Mouse (Mus musculus): Measurements from ENCODE around the gene Tbx15. TPM values are rescaled to one million over a fixed set of nuclear protein-coding genes. Genes with fewer than 3 reads are reported as not detected.
A peak's percentile ranks its signal among the peaks of the same experiment; 100 is the strongest.

Tbx15 gene
- polyA plus RNA-seq, 1 experiment, result not detected

GRCm38 (mm10) chr3:99254559-99255151, 14.5 kb downstream of the Tbx15 start:
- Histone ChIP-seq H3K4me1 (peaks cover 26% of the 10 kb centered on the region), H3K4me3 (replicated peaks) (peak overlapping the region; percentile 67), H3K9me3 (peaks cover 18% of the 10 kb centered on the region; the same call in 1 of the 2 replicates), H3K36me3 (replicated peaks; ENCODE audit: low read length) (no peaks in the 10 kb centered on the region), H3K27me3 (replicated peaks) (peaks cover 97% of the 10 kb centered on the region)
- no peak for TF ChIP-seq GATA1 (IDR thresholded peaks at IDR 0.05; ENCODE audit: borderline replicate concordance, low read length)
- TF ChIP-seq FLI1 (IDR thresholded peaks at IDR 0.05; ENCODE audit: low read length), result no peak

DNA sequence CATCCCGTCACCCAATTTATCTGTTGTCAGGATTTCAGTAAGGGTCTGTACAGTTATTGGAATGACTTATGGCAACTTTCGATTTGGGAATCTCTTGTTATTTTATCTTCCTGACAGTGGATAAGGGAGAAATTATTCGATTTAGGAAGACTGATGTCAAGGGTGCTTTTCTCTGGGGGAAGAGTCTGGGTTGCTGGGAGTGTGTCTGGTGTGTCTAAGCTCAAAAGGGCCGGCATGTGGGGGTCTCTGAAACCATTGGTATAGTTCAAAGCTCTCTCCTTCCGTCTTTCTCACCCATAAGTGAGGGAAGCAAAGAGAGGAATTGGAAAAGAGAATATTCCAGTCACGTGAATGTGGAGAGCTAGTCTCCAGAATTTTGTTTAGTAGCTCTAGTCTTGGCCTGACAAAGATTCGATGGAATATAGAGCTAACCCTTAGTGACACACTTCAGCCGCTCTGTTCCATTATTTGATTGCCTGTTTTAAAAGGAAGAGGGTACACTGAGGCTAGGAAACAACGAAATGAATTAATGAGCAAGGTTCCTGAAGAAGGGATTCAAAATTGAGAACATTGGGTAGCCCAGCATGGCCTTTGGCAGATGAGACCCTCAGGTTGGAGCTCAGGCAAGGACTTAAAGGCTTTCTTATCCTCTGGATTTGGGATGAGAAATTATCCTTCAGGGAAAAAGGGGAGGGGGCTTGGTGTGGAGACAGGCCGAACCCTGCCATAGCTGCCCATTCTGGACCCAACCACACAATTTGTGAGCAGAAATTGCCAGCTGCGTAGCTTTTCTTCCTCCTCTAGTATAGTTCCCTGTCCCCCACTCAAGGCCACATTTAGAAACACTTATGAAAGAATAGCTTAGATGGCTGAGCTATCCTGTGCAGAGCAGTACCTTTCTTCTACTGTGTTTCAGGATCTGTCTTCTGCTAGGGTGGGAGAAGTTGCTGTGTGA, 15.5 kb downstream of the Tbx15 start:
- H3K9me3 ChIP-seq, result peaks cover 18% of the 10 kb centered on the region; the same call in 1 of the 2 replicates
- TF ChIP-seq GATA1 (IDR thresholded peaks at IDR 0.05; ENCODE audit: borderline replicate concordance, low read length), result no peak
- TF ChIP-seq FLI1 (IDR thresholded peaks at IDR 0.05; ENCODE audit: low read length), result no peak
- H3K36me3 ChIP-seq (replicated peaks; ENCODE audit: low read length), result no peaks in the 10 kb centered on the region
- H3K4me1 ChIP-seq, result peaks cover 26% of the 10 kb centered on the region
- no peak overlapping the region for H3K4me3 ChIP-seq (replicated peaks)
- H3K27me3 ChIP-seq (replicated peaks), result peaks cover 94% of the 10 kb centered on the region

GRCm38 (mm10) chr3:99256366-99256750, 16.2 kb downstream of the Tbx15 start:
- Histone ChIP-seq H3K9me3 (peaks cover 21% of the 10 kb centered on the region), H3K36me3 (replicated peaks; ENCODE audit: low read length) (no peaks in the 10 kb centered on the region), H3K4me1 (peaks cover 26% of the 10 kb centered on the region), H3K4me3 (replicated peaks) (no peak overlapping the region), H3K27me3 (replicated peaks) (peaks cover 93% of the 10 kb centered on the region)
- TF ChIP-seq GATA1 (IDR thresholded peaks at IDR 0.05; ENCODE audit: borderline replicate concordance, low read length) (no peak), FLI1 (IDR thresholded peaks at IDR 0.05; ENCODE audit: low read length) (no peak)

- no peak for TF ChIP-seq FLI1 (IDR thresholded peaks at IDR 0.05; ENCODE audit: low read length)
- TF ChIP-seq GATA1 (IDR thresholded peaks at IDR 0.05; ENCODE audit: borderline replicate concordance, low read length), result no peak
Measured at GRCm38 (mm10) chr3:99256766-99257165, 16.6 kb downstream of the Tbx15 start.

GRCm38 (mm10) chr3:99257586-99258577, 17.7 kb downstream of the Tbx15 start:
- H3K4me3 ChIP-seq (replicated peaks), result no peak overlapping the region
- H3K36me3 ChIP-seq (replicated peaks; ENCODE audit: low read length), result no peaks in the 10 kb centered on the region
- peaks cover 94% of the 10 kb centered on the region for H3K27me3 ChIP-seq (replicated peaks)
- TF ChIP-seq GATA1 (IDR thresholded peaks at IDR 0.05; ENCODE audit: borderline replicate concordance, low read length) (no peak), FLI1 (IDR thresholded peaks at IDR 0.05; ENCODE audit: low read length) (no peak)
- peaks cover 25% of the 10 kb centered on the region for H3K4me1 ChIP-seq
- H3K9me3 ChIP-seq, result peaks cover 22% of the 10 kb centered on the region

More at GRCm38 (mm10) chr3:99256766-99257165, 16.6 kb downstream of the Tbx15 start:
- Histone ChIP-seq H3K9me3 (peaks cover 22% of the 10 kb centered on the region), H3K27me3 (replicated peaks) (peaks cover 93% of the 10 kb centered on the region), H3K4me3 (replicated peaks) (no peak overlapping the region), H3K4me1 (peaks cover 26% of the 10 kb centered on the region), H3K36me3 (replicated peaks; ENCODE audit: low read length) (no peaks in the 10 kb centered on the region)

GRCm38 (mm10) chr3:99259741-99260270, 19.6 kb downstream of the Tbx15 start:
- H3K4me3 ChIP-seq (replicated peaks), result no peak overlapping the region
- peaks cover 20% of the 10 kb centered on the region for H3K9me3 ChIP-seq
- TF ChIP-seq GATA1 (IDR thresholded peaks at IDR 0.05; ENCODE audit: borderline replicate concordance, low read length) (no peak), FLI1 (IDR thresholded peaks at IDR 0.05; ENCODE audit: low read length) (no peak)
- peaks cover 14% of the 10 kb centered on the region for H3K4me1 ChIP-seq
- no peaks in the 10 kb centered on the region for H3K36me3 ChIP-seq (replicated peaks; ENCODE audit: low read length)
- peaks cover 85% of the 10 kb centered on the region for H3K27me3 ChIP-seq (replicated peaks)

GRCm38 (mm10) chr3:99260395-99260794, 20.2 kb downstream of the Tbx15 start:
- Histone ChIP-seq H3K9me3 (peaks cover 18% of the 10 kb centered on the region; the same call in 1 of the 2 replicates), H3K4me1 (peaks cover 12% of the 10 kb centered on the region), H3K27me3 (replicated peaks) (peaks cover 82% of the 10 kb centered on the region), H3K4me3 (replicated peaks) (no peak overlapping the region), H3K36me3 (replicated peaks; ENCODE audit: low read length) (no peaks in the 10 kb centered on the region)
- TF ChIP-seq FLI1 (IDR thresholded peaks at IDR 0.05; ENCODE audit: low read length), result no peak
- TF ChIP-seq GATA1 (IDR thresholded peaks at IDR 0.05; ENCODE audit: borderline replicate concordance, low read length), result no peak

GRCm38 (mm10) chr3:99261371-99261791, 21.2 kb downstream of the Tbx15 start:
- Histone ChIP-seq H3K4me1 (peaks cover 11% of the 10 kb centered on the region), H3K27me3 (replicated peaks) (peaks cover 75% of the 10 kb centered on the region), H3K36me3 (replicated peaks; ENCODE audit: low read length) (no peaks in the 10 kb centered on the region), H3K4me3 (replicated peaks) (no peak overlapping the region), H3K9me3 (peaks cover 18% of the 10 kb centered on the region; the same call in 1 of the 2 replicates)
- no peak for TF ChIP-seq FLI1 (IDR thresholded peaks at IDR 0.05; ENCODE audit: low read length)

GRCm38 (mm10) chr3:99261986-99262385, 21.8 kb downstream of the Tbx15 start:
- H3K4me3 ChIP-seq (replicated peaks), result no peak overlapping the region
- peaks cover 11% of the 10 kb centered on the region for H3K4me1 ChIP-seq
- H3K27me3 ChIP-seq (replicated peaks), result peaks cover 71% of the 10 kb centered on the region
- no peaks in the 10 kb centered on the region for H3K36me3 ChIP-seq (replicated peaks; ENCODE audit: low read length)
- peaks cover 13% of the 10 kb centered on the region; the same call in 1 of the 2 replicates for H3K9me3 ChIP-seq
- TF ChIP-seq GATA1 (IDR thresholded peaks at IDR 0.05; ENCODE audit: borderline replicate concordance, low read length), result no peak

All from megakaryocyte, embryonic 14.5 days (primary cell).